Mouse (Mus musculus) liver, adult (tissue): ENCODE measurements around the gene Arhgef25.

ENCODE experiments used
- GATA4 ChIP-seq: IDR thresholded peaks from 2 replicates; pipeline ENCODE4 v1.6.1; 2014; ENCODE audit warnings: mild to moderate bottlenecking, low read length; ENCODE audit not compliant: insufficient replicate concordance

The Arhgef25 gene

GRCm38 (mm10) chr10:127166771-127167613 lies 22.9 kb downstream of the Arhgef25 start:
- TF ChIP-seq GATA4, result no peak

- no peak for TF ChIP-seq GATA4
Measured at GRCm38 (mm10) chr10:127166404-127166715, 23.5 kb downstream of the Arhgef25 start.

DNA sequence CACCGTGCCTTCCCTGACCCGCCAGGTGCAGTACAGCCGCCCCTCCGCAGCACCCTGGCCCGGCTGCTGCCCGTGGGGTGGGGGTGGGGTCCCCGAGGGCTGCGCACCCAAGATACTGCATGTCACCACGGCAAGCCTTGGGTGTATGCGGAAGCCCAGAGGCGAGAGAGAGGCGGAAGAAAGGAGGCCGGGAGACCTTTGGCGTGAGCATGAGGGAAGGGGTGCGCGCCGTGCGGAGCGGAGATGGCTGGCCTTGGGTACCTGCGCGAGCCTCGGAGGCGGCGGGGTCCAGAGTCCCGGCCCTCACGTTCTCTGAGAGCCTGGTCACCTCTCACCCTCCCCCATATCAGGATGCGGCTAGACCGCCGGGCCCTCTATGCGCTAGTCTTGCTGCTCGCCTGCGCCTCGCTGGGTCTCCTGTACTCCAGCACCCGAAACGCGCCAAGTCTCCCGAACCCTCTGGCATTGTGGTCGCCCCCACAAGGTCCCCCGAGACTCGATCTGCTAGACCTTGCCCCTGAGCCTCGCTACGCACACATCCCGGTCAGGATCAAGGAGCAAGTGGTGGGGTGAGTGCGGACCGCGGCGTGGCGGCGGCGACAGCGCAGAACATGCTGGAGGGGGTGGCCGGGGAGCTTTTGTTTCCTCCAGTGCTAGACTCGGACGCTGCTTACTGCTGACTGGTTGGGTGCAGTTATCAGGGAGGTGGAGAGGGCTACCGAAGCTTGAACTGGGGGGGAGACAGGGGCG lies 24.1 kb downstream of the Arhgef25 start:
- no peak for TF ChIP-seq GATA4

GRCm38 (mm10) chr10:127165354-127165653 lies 24.6 kb downstream of the Arhgef25 start:
- no peak for TF ChIP-seq GATA4

- peak; percentile 15; the same call in 1 of the 2 replicates for TF ChIP-seq GATA4
Measured at GRCm38 (mm10) chr10:127164631-127165353, 25.1 kb downstream of the Arhgef25 start, which contains the start of gene B4galnt1. Gene B4galnt1, plus strand, starts transcription at chr10:127165225.

DNA sequence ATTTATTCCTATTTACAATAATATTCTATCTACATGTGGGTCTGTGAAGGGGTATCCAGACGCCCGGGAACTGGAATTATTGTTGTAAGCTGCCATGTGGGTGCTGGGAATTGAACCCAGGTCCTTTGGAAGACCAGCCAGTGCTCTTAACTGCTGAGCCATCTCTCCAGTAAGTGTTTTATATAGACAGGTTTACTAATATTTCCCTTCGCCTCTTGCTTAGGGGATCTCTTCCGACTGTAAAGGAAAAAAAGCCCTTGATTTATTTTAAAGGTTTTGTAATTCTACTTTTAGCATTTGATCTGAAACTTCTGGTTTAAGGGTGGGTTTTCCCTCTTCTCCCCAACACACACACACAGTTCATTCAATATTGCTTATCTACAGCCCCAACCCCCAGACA lies 25.7 kb downstream of the Arhgef25 start:
- no peak for TF ChIP-seq GATA4

- no peak for TF ChIP-seq GATA4
Measured at GRCm38 (mm10) chr10:127160728-127161127, 29.2 kb downstream of the Arhgef25 start.

DNA sequence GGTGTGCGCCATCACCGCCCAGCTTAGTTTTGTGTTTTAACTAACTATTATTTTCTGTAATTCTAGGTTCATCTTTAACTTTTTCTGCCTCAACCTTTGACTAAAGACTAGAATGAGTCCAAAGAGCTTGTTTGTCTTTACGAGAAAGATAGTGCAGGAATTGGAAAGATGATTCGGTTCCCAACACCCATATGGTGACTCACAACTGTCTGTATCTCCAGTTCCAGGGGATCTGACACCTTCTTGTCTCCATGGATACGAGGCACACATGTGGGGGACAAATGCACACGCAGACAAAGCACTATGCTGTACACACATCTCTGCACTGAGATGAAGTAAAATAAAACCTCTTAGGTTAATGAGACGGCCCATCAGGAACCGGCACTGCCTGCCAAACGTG lies 29.8 kb downstream of the Arhgef25 start:
- TF ChIP-seq GATA4, result no peak

DNA sequence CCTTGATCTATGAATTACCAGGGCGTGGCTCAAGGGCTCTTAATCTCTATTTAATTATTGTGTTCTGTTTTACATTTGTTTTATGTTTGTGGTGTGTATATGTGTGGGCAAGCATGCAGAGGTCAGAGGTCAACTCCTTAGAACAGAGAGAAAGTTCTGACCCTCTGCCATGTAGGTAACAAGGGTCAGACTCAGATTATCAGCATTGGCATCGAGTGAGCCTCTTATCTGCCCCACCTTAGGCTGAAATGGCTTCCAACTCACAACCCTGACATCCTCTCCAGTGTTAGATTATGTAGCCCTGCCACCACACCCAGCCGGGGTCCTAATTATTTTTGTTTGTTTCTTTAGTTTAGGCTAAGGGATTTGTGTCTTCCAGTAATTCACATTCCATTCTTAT lies 31.4 kb downstream of the Arhgef25 start:
- no peak for TF ChIP-seq GATA4

GRCm38 (mm10) chr10:127156511-127156910 lies 33.4 kb downstream of the Arhgef25 start:
- TF ChIP-seq GATA4, result no peak

DNA sequence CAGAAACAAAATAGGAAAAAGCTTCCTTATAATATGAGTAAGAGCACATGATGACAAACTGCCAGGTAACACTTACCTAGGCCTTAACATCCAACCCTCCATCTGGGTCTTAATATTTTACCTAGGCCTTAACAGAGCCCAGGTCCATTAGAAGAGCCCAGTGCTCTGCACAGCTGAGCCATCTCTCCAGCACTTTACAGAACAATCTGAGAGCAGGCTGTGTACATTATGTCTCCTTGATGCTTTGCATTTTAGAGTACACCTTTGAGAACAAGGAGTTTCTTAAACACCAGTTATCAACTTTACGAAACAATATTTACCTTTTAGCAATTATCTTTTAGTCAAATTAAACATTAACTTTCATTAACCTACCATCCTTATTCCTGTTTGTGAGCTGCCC lies 33.8 kb downstream of the Arhgef25 start:
- TF ChIP-seq GATA4, result no peak

GRCm38 (mm10) chr10:127154652-127155051 lies 35.2 kb downstream of the Arhgef25 start:
- TF ChIP-seq GATA4, result no peak

- TF ChIP-seq GATA4, result no peak
Measured at GRCm38 (mm10) chr10:127154241-127154640, 35.6 kb downstream of the Arhgef25 start.

DNA sequence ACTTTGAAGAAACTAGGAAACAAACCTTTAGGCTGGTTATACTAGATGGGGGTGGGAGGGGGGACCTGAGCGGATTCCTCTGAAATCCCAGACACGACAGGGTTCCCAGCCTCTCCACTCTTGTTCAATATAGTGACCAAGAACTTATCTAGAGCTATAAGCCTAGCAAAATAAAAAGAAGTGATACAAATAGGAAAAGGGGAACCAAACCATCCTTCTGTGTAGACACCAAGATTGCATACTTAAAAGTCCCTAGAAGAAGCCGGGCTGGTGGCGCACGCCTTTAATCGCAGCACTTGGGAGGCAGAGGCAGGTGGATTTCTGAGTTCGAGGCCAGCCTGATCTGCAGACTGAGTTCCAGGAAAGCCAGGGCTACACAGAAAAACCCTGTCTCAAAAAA lies 36.6 kb downstream of the Arhgef25 start:
- TF ChIP-seq GATA4, result no peak

- no peak for TF ChIP-seq GATA4
Measured at GRCm38 (mm10) chr10:127150471-127150872, 39.4 kb downstream of the Arhgef25 start.

- TF ChIP-seq GATA4, result no peak
Measured at GRCm38 (mm10) chr10:127147135-127147534, 42.7 kb downstream of the Arhgef25 start.

- TF ChIP-seq GATA4, result no peak
Measured at GRCm38 (mm10) chr10:127145303-127145702, 44.6 kb downstream of the Arhgef25 start.

DNA sequence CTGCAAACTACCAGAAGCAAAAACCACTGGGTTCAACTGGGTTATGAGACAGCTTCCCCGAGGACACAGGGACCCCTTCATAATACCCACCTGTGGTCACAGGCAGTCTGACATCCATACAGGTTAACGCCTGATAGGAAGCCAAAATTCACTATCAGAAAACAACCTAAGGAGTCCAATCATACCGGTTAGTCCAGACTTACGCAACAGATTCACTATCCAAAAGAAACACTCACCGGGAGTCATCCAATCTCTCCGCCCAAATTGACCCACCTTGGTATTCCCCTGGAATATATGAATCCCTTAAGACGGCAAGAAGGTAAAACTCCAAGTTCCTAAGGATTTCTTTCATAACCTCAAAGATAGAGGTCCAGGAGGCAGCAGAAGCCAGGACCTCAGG lies 45.3 kb downstream of the Arhgef25 start:
- no peak for TF ChIP-seq GATA4
